Mouse (Mus musculus) megakaryocyte progenitor cell, adult 5-6 weeks (primary cell): ENCODE measurements at regions not wholly inside any gene's neighbourhood (a gene's known extent, or its start where the extent isn't known, plus 50 kb on each side); places are given as distances from the start of the nearest gene placed in this dataset.

Experiments used
- ATAC-seq: replicated peaks from 2 replicates; pipeline ENCODE4 v1.8.0; 2016; ENCODE audit warnings: mild to moderate bottlenecking, moderate TSS enrichment, inconsistent platforms; ENCODE audit not compliant: poor library complexity

GRCm38 (mm10) chr4:105385481-105385880, 228.3 kb downstream of the Plpp3 start:
- ATAC-seq = no peak

- no peak for ATAC-seq
Observed at GRCm38 (mm10) chr4:105390378-105390777, 233.2 kb downstream of the Plpp3 start.

- ATAC-seq = no peak
Observed at GRCm38 (mm10) chr4:105394366-105394765, 237.2 kb downstream of the Plpp3 start.

- ATAC-seq = no peak
Observed at GRCm38 (mm10) chr4:105397451-105397850, 240.3 kb downstream of the Plpp3 start.

GRCm38 (mm10) chr4:105402021-105402420, 244.9 kb downstream of the Plpp3 start:
- ATAC-seq = no peak

- no peak for ATAC-seq
Observed at GRCm38 (mm10) chr4:105403169-105403568, 246.0 kb downstream of the Plpp3 start.

- no peak for ATAC-seq
Observed at GRCm38 (mm10) chr4:105403686-105404085, 246.5 kb downstream of the Plpp3 start.

GRCm38 (mm10) chr4:105405728-105406127, 248.6 kb downstream of the Plpp3 start:
- ATAC-seq = no peak

GRCm38 (mm10) chr4:105406786-105407464, 249.8 kb downstream of the Plpp3 start:
- no peak for ATAC-seq

GRCm38 (mm10) chr4:105408896-105409295, 251.7 kb downstream of the Plpp3 start:
- no peak for ATAC-seq

GRCm38 (mm10) chr4:105417166-105417565, 260.0 kb downstream of the Plpp3 start:
- ATAC-seq = no peak

- no peak for ATAC-seq
Observed at GRCm38 (mm10) chr4:105422466-105422865, 265.3 kb downstream of the Plpp3 start.

- no peak for ATAC-seq
Observed at GRCm38 (mm10) chr4:105423727-105424201, 266.6 kb downstream of the Plpp3 start.

- no peak for ATAC-seq
Observed at GRCm38 (mm10) chr4:105425086-105425485, 267.9 kb downstream of the Plpp3 start.

GRCm38 (mm10) chr4:105427581-105427980, 270.4 kb downstream of the Plpp3 start:
- ATAC-seq = no peak

- no peak for ATAC-seq
Observed at GRCm38 (mm10) chr4:105429381-105430100, 272.4 kb downstream of the Plpp3 start.

- ATAC-seq = no peak
Observed at GRCm38 (mm10) chr4:105432461-105432860, 275.3 kb downstream of the Plpp3 start.

- no peak for ATAC-seq
Observed at GRCm38 (mm10) chr4:105437141-105437540, 280.0 kb downstream of the Plpp3 start.

- no peak for ATAC-seq
Observed at GRCm38 (mm10) chr4:105449046-105449860, 292.1 kb downstream of the Plpp3 start.

- ATAC-seq = no peak
Observed at GRCm38 (mm10) chr4:105450881-105451280, 293.7 kb downstream of the Plpp3 start.

GRCm38 (mm10) chr4:105451871-105452270, 294.7 kb downstream of the Plpp3 start:
- ATAC-seq = no peak
